Comparison of ENCODE assay signal across 7 mouse cellular contexts in genomic region chr19:47507128-47508121, GRCm38 (mm10). TPM values are rescaled to one million over a fixed set of nuclear protein-coding genes. Genes with fewer than 3 reads are reported as not detected.
DNase-seq lines count a peak whose midpoint lies in the region; ATAC-seq and TF ChIP-seq lines count a peak whose summit lies in the region.

No protein-coding gene starts in this region.

- peak; percentile 93 for TF ChIP-seq CTCF in lung, postnatal 0 days (IDR thresholded peaks at IDR 0.05)

- no peaks in the 10 kb centered on the region for H3K27me3 ChIP-seq in embryonic facial prominence, embryonic 13.5 days
- H3K27me3 ChIP-seq in lung, postnatal 0 days (replicated peaks; ENCODE audit: insufficient read depth, low read length) = no peaks in the 10 kb centered on the region

- no peak for ATAC-seq in embryonic facial prominence, embryonic 13.5 days (ENCODE audit: insufficient number of reproducible peaks, insufficient read depth, low FRiP score, low TSS enrichment, low read depth)
- no peak for ATAC-seq in lung, postnatal 0 days

- peaks cover 43% of the 10 kb centered on the region for H3K4me1 ChIP-seq in embryonic facial prominence, embryonic 13.5 days
- peaks cover 9% of the 10 kb centered on the region for H3K4me1 ChIP-seq in lung, postnatal 0 days (ENCODE audit: insufficient read depth, low read depth, low read length)

- WGBS in embryonic facial prominence, embryonic 13.5 days = 52% methylated on average over 27 of the region's 27 CpGs
- 38% methylated on average over 27 of the region's 27 CpGs for WGBS in lung, postnatal 0 days

- no peak overlapping the region for H3K4me2 ChIP-seq in embryonic facial prominence, embryonic 13.5 days
- 0 out of 2 replicates have a peak overlapping the region, but pooled peaks have one; percentile 20 for H3K4me2 ChIP-seq in lung, postnatal 0 days (replicated peaks; ENCODE audit: low read depth, low read length)

- H3K9me3 ChIP-seq in embryonic facial prominence, embryonic 13.5 days = no peaks in the 10 kb centered on the region
- no peaks in the 10 kb centered on the region for H3K9me3 ChIP-seq in lung, postnatal 0 days (ENCODE audit: low read length)

- no peak; the same call in 1 of the 2 replicates for TF ChIP-seq EP300 in lung, postnatal 0 days (IDR thresholded peaks at IDR 0.05)

- DNase-seq in ES-CJ7 (ENCODE audit: low read depth, low spot score) = peak; percentile 30
- DNase-seq in adrenal gland, postnatal 14 days = peak; percentile 72
- DNase-seq in heart, postnatal 36 days = peak; percentile 75 to 77
- DNase-seq in layer of hippocampus, postnatal 25 days (ENCODE audit: extremely low spot score in 1 of 2, low spot score in 1 of 2) = peak; percentile 56 to 80
- peak; percentile 92 for DNase-seq in lung, postnatal 0 days (ENCODE audit: low spot score)
- DNase-seq in right cerebral cortex, postnatal 10 days (ENCODE audit: low spot score in 2 of 2) = peak; percentile 84 to 85

- peaks cover 42% of the 10 kb centered on the region for H3K36me3 ChIP-seq in embryonic facial prominence, embryonic 13.5 days
- no peaks in the 10 kb centered on the region for H3K36me3 ChIP-seq in lung, postnatal 0 days (ENCODE audit: insufficient read depth, low read length)

- peak overlapping the region; percentile 64; the same call in 1 of the 2 replicates for H3K27ac ChIP-seq in embryonic facial prominence, embryonic 13.5 days
- peak overlapping the region; percentile 84 for H3K27ac ChIP-seq in lung, postnatal 0 days (ENCODE audit: low read length)

- 0 out of 2 replicates have a peak overlapping the region, but pooled peaks have one; percentile 40 for H3K9ac ChIP-seq in embryonic facial prominence, embryonic 13.5 days
- no peak overlapping the region for H3K9ac ChIP-seq in lung, postnatal 0 days (replicated peaks; ENCODE audit: low read depth)

- intact Hi-C loops in heart, postnatal 36 days (cut with DNase I) = loop anchor here (1.0 to 5.0 kb wide), 4 partner anchors 110 to 314 kb away; partner anchors contain the start of gene Sfr1

- no peak overlapping the region for H3K4me3 ChIP-seq in embryonic facial prominence, embryonic 13.5 days
- no peak overlapping the region for H3K4me3 ChIP-seq in lung, postnatal 0 days (ENCODE audit: low read depth, low read length)

RNA-seq across cellular contexts. Expression of gene Stn1, which starts 29.9 kb away (rescaled TPM):
- 15.3 and 16.1 TPM in 2 replicates for total RNA-seq in adrenal gland, postnatal 14 days (2021)
- polyA plus RNA-seq in embryonic facial prominence, embryonic 13.5 days (2015; fragmentation: Nextera tagmentation; extraction: Ambion mirVana) = 58.2 and 59.5 TPM in 2 replicates
- 10 to 100 TPM; 18.0 to 19.8 TPM for total RNA-seq in heart, postnatal 36 days (2021)
- total RNA-seq in layer of hippocampus, postnatal 25 days (2021) = 10 to 100 TPM; 22.7 to 23.5 TPM
- polyA plus RNA-seq in lung, postnatal 0 days (2015; fragmentation: Nextera tagmentation; extraction: Ambion mirVana) = 28.6 and 30.9 TPM in 2 replicates

RNA-seq across cellular contexts. Expression of gene Sh3pxd2a, which starts 43.2 kb away (rescaled TPM):
- total RNA-seq in adrenal gland, postnatal 14 days (2021) = 107 and 136 TPM in 2 replicates
- polyA plus RNA-seq in embryonic facial prominence, embryonic 13.5 days (2015; fragmentation: Nextera tagmentation; extraction: Ambion mirVana) = 9.4 and 10.0 TPM in 2 replicates
- 10 to 100 TPM; 47.7 to 59.2 TPM for total RNA-seq in heart, postnatal 36 days (2021)
- total RNA-seq in layer of hippocampus, postnatal 25 days (2021) = 10 to 100 TPM; 31.9 to 36.9 TPM
- polyA plus RNA-seq in lung, postnatal 0 days (2015; fragmentation: Nextera tagmentation; extraction: Ambion mirVana) = 5.6 and 6.4 TPM in 2 replicates

Comparison
In these comparisons a context has a peak if more than half of its experiments do, and no peak if none do; other contexts are left out.
1. DNase-seq: peak in every context shown above with its lines; median percentile 92 in lung, postnatal 0 days; 84 in right cerebral cortex, postnatal 10 days; 76 in heart, postnatal 36 days; 72 in adrenal gland, postnatal 14 days; 68 in layer of hippocampus, postnatal 25 days; 30 in ES-CJ7.